Mouse (Mus musculus): ENCODE results near the gene Sh3bgr. TPM values are rescaled to one million over a fixed set of nuclear protein-coding genes. Genes with fewer than 3 reads are reported as not detected.

The Sh3bgr gene
- polyA plus RNA-seq, 1 experiment from 2014 or later: 1.0 TPM

DNA sequence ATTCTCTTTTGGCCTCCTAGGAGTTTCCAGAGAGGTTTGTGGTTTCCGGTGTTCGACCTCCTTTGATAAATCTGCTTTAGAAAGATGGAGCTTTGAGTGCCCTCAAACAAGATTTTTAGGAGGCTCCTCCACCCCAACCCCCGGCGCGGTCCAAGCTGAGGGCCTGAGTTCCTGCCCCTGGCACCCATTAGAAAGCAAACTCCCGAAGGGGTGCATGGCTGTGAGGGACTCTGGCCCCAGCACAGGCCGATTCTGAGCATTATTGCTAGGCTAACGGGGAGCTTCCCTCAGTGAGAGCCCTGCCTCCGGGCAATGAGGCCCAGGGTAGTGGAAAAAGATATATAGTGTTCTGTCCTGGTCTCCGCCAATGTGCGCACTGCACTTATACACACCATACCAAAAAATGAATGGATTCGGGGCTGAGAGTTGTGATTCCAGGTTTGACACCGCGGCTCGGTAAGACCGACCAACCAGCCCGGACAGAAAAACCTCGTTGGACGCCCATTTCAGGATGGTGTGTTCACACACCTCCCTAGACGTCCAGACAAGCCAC is 40.4 kb upstream of the Sh3bgr start:
- H3K4me2 ChIP-seq (ENCODE audit: low read length): peak overlapping the region; percentile 96
- peaks cover 14% of the 10 kb centered on the region for H3K4me1 ChIP-seq (replicated peaks; ENCODE audit: control insufficient read depth, insufficient read depth, low read length)
- H3K27ac ChIP-seq (ENCODE audit: low read length): peak overlapping the region; percentile 58; the same call in 1 of the 2 replicates
- H3K9ac ChIP-seq (replicated peaks; ENCODE audit: low read depth, low read length): peak overlapping the region; percentile 90
- ATAC-seq: no peak
- 84% methylated on average over 20 of the region's 20 CpGs for WGBS
- H3K9me3 ChIP-seq (ENCODE audit: control insufficient read depth, low read length): no peaks in the 10 kb centered on the region
- no peaks in the 10 kb centered on the region; the same call in 1 of the 2 replicates for H3K36me3 ChIP-seq (ENCODE audit: control insufficient read depth, insufficient read depth)
- H3K4me3 ChIP-seq (replicated peaks; ENCODE audit: low read length): peak overlapping the region; percentile 55
- no peaks in the 10 kb centered on the region for H3K27me3 ChIP-seq (replicated peaks; ENCODE audit: control insufficient read depth, insufficient read depth, low read length)

GRCm38 (mm10) chr16:96160927-96161326 is 39.3 kb upstream of the Sh3bgr start:
- WGBS: 82% methylated on average over 1 of the region's 1 CpGs
- H3K4me3 ChIP-seq (replicated peaks; ENCODE audit: low read length): no peak overlapping the region
- no peak for ATAC-seq
- no peaks in the 10 kb centered on the region; the same call in 1 of the 2 replicates for H3K36me3 ChIP-seq (ENCODE audit: control insufficient read depth, insufficient read depth)
- no peak overlapping the region for H3K9ac ChIP-seq (replicated peaks; ENCODE audit: low read depth, low read length)
- no peak overlapping the region for H3K4me2 ChIP-seq (ENCODE audit: low read length)
- no peaks in the 10 kb centered on the region for H3K27me3 ChIP-seq (replicated peaks; ENCODE audit: control insufficient read depth, insufficient read depth, low read length)
- no peaks in the 10 kb centered on the region for H3K9me3 ChIP-seq (ENCODE audit: control insufficient read depth, low read length)
- H3K27ac ChIP-seq (ENCODE audit: low read length): no peak overlapping the region
- peaks cover 14% of the 10 kb centered on the region for H3K4me1 ChIP-seq (replicated peaks; ENCODE audit: control insufficient read depth, insufficient read depth, low read length)

DNA sequence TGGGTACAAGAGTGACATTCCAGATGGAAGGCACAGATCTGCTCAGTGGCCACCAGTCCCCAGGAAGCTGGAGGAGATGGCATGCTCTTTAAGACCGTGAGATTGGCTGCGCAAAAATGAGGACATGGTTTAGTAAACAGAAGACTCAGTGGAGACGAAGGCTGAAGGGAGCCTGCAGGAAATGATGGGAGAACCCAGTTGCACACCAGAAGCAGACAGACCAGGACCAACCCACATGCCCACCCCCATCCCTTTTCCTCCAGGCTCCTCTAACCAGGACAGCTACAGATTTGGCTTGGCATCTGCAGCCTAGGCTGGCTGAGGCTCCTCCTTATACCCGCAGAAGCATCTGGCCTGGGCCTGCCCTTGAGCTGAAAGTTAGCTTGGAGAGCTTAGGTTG is 38.9 kb upstream of the Sh3bgr start:
- Histone ChIP-seq H3K27me3 (replicated peaks; ENCODE audit: control insufficient read depth, insufficient read depth, low read length) (no peaks in the 10 kb centered on the region), H3K36me3 (ENCODE audit: control insufficient read depth, insufficient read depth) (no peaks in the 10 kb centered on the region), H3K4me1 (replicated peaks; ENCODE audit: control insufficient read depth, insufficient read depth, low read length) (peaks cover 14% of the 10 kb centered on the region), H3K9ac (replicated peaks; ENCODE audit: low read depth, low read length) (no peak overlapping the region), H3K9me3 (ENCODE audit: control insufficient read depth, low read length) (no peaks in the 10 kb centered on the region), H3K4me2 (ENCODE audit: low read length) (no peak overlapping the region), H3K4me3 (replicated peaks; ENCODE audit: low read length) (no peak overlapping the region), H3K27ac (ENCODE audit: low read length) (no peak overlapping the region)
- ATAC-seq: no peak
- whole genome bisulfite sequencing: 80% methylated on average over 4 of the region's 4 CpGs

- H3K27ac ChIP-seq (ENCODE audit: low read length): peak overlapping the region; percentile 46
- no peaks in the 10 kb centered on the region for H3K4me1 ChIP-seq (replicated peaks; ENCODE audit: control insufficient read depth, insufficient read depth, low read length)
- peak; percentile 80 for ATAC-seq
- no peak overlapping the region for H3K9ac ChIP-seq (replicated peaks; ENCODE audit: low read depth, low read length)
- H3K4me3 ChIP-seq (replicated peaks; ENCODE audit: low read length): no peak overlapping the region
- 59% methylated on average over 4 of the region's 4 CpGs for WGBS
- no peak overlapping the region for H3K4me2 ChIP-seq (ENCODE audit: low read length)
- no peaks in the 10 kb centered on the region for H3K27me3 ChIP-seq (replicated peaks; ENCODE audit: control insufficient read depth, insufficient read depth, low read length)
- H3K36me3 ChIP-seq (ENCODE audit: control insufficient read depth, insufficient read depth): no peaks in the 10 kb centered on the region
- H3K9me3 ChIP-seq (ENCODE audit: control insufficient read depth, low read length): no peaks in the 10 kb centered on the region
Observed at GRCm38 (mm10) chr16:96165723-96166264, 34.5 kb upstream of the Sh3bgr start.

GRCm38 (mm10) chr16:96168837-96169236 is 31.4 kb upstream of the Sh3bgr start:
- Histone ChIP-seq H3K27me3 (replicated peaks; ENCODE audit: control insufficient read depth, insufficient read depth, low read length) (no peaks in the 10 kb centered on the region), H3K4me2 (ENCODE audit: low read length) (no peak overlapping the region), H3K4me1 (replicated peaks; ENCODE audit: control insufficient read depth, insufficient read depth, low read length) (no peaks in the 10 kb centered on the region), H3K36me3 (ENCODE audit: control insufficient read depth, insufficient read depth) (no peaks in the 10 kb centered on the region), H3K27ac (ENCODE audit: low read length) (no peak overlapping the region), H3K9ac (replicated peaks; ENCODE audit: low read depth, low read length) (no peak overlapping the region), H3K4me3 (replicated peaks; ENCODE audit: low read length) (no peak overlapping the region), H3K9me3 (ENCODE audit: control insufficient read depth, low read length) (no peaks in the 10 kb centered on the region)
- WGBS: 96% methylated on average over 4 of the region's 4 CpGs
- ATAC-seq: no peak

DNA sequence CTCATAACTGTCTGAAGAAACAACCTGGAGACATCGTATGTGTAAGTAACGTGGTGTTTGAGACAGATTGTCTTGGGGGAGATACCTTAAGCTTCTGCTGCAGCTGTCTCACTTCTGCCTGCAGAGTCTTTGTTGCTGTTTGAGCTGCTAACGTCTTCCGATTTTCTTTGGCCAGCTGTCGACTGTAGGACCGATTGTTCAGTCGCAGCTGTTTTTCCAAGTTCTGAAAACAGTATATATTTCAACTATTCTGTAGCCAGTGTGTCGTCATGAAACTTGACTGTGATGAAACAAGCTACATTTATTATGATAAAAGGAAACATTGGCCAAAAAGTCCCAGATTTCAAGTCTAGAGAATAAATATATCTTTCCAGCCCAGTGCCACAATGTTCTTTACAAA is 26.6 kb upstream of the Sh3bgr start:
- ATAC-seq: no peak
- no peaks in the 10 kb centered on the region for H3K27me3 ChIP-seq (replicated peaks; ENCODE audit: control insufficient read depth, insufficient read depth, low read length)
- WGBS: 78% methylated on average over 8 of the region's 8 CpGs
- H3K4me3 ChIP-seq (replicated peaks; ENCODE audit: low read length): no peak overlapping the region
- no peak overlapping the region for H3K4me2 ChIP-seq (ENCODE audit: low read length)
- no peaks in the 10 kb centered on the region for H3K9me3 ChIP-seq (ENCODE audit: control insufficient read depth, low read length)
- no peak overlapping the region for H3K9ac ChIP-seq (replicated peaks; ENCODE audit: low read depth, low read length)
- H3K4me1 ChIP-seq (replicated peaks; ENCODE audit: control insufficient read depth, insufficient read depth, low read length): peaks cover 5% of the 10 kb centered on the region; the same call in 1 of the 2 replicates
- H3K36me3 ChIP-seq (ENCODE audit: control insufficient read depth, insufficient read depth): no peaks in the 10 kb centered on the region
- no peak overlapping the region for H3K27ac ChIP-seq (ENCODE audit: low read length)

DNA sequence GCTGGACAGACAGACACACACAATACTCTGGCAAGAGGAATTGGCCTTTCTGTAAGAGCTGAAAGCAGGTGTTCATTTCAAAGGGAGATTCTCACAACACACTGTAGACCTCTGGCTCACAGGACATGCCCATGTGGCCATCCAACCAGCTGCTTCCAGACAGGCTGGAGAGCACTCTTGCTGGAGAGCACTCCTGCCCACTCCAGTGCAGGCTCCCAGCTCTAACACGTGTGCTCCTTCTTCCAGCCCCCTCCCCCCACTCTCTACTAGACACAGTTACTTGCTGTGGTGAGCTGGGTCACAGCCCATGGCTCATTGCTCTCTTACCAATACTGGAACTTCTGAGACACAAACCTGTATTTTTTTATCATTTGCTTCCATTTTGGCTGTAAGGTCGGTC is 24.9 kb upstream of the Sh3bgr start:
- Histone ChIP-seq H3K36me3 (ENCODE audit: control insufficient read depth, insufficient read depth) (no peaks in the 10 kb centered on the region), H3K27ac (ENCODE audit: low read length) (no peak overlapping the region), H3K9me3 (ENCODE audit: control insufficient read depth, low read length) (0 out of 2 replicates have a peak, but pooled peaks cover 2% of the 10 kb centered on the region), H3K4me1 (replicated peaks; ENCODE audit: control insufficient read depth, insufficient read depth, low read length) (peaks cover 5% of the 10 kb centered on the region; the same call in 1 of the 2 replicates), H3K27me3 (replicated peaks; ENCODE audit: control insufficient read depth, insufficient read depth, low read length) (no peaks in the 10 kb centered on the region), H3K4me2 (ENCODE audit: low read length) (no peak overlapping the region), H3K4me3 (replicated peaks; ENCODE audit: low read length) (no peak overlapping the region), H3K9ac (replicated peaks; ENCODE audit: low read depth, low read length) (no peak overlapping the region)
- ATAC-seq: no peak
- 31% methylated on average over 2 of the region's 2 CpGs for WGBS

GRCm38 (mm10) chr16:96179156-96179555 is 21.1 kb upstream of the Sh3bgr start:
- Histone ChIP-seq H3K27me3 (replicated peaks; ENCODE audit: control insufficient read depth, insufficient read depth, low read length) (no peaks in the 10 kb centered on the region), H3K36me3 (ENCODE audit: control insufficient read depth, insufficient read depth) (no peaks in the 10 kb centered on the region), H3K4me3 (replicated peaks; ENCODE audit: low read length) (no peak overlapping the region), H3K4me2 (ENCODE audit: low read length) (no peak overlapping the region), H3K9ac (replicated peaks; ENCODE audit: low read depth, low read length) (no peak overlapping the region), H3K4me1 (replicated peaks; ENCODE audit: control insufficient read depth, insufficient read depth, low read length) (peaks cover 5% of the 10 kb centered on the region; the same call in 1 of the 2 replicates), H3K9me3 (ENCODE audit: control insufficient read depth, low read length) (0 out of 2 replicates have a peak, but pooled peaks cover 2% of the 10 kb centered on the region), H3K27ac (ENCODE audit: low read length) (no peak overlapping the region)
- no peak for ATAC-seq

DNA sequence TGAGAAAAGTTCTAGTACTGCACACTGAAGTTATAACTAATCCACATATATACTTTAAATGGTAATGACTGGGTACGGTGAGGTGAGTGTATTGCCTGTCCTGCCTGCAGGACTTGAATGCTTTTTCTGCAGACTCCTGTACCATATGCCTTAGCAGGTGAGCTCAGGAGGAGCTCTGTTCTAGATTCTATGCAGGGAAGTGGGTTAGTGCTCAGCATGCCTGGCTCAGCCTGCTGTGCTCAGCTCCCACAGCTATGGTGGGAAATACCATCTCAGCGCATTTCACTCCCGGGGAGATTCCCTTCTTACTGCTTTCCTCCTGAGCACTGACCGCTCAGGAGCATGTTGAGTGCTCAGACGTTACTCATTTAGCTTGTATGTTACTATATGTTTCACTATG is 12.6 kb upstream of the Sh3bgr start:
- Histone ChIP-seq H3K36me3 (ENCODE audit: control insufficient read depth, insufficient read depth) (no peaks in the 10 kb centered on the region), H3K4me2 (ENCODE audit: low read length) (no peak overlapping the region), H3K9ac (replicated peaks; ENCODE audit: low read depth, low read length) (no peak overlapping the region), H3K27ac (ENCODE audit: low read length) (no peak overlapping the region), H3K27me3 (replicated peaks; ENCODE audit: control insufficient read depth, insufficient read depth, low read length) (no peaks in the 10 kb centered on the region), H3K9me3 (ENCODE audit: control insufficient read depth, low read length) (no peaks in the 10 kb centered on the region), H3K4me1 (replicated peaks; ENCODE audit: control insufficient read depth, insufficient read depth, low read length) (peaks cover 4% of the 10 kb centered on the region; the same call in 1 of the 2 replicates), H3K4me3 (replicated peaks; ENCODE audit: low read length) (no peak overlapping the region)
- WGBS: 88% methylated on average over 5 of the region's 5 CpGs
- ATAC-seq: no peak

Data from forebrain, embryonic 16.5 days (tissue).